Mouse (Mus musculus): ENCODE measurements around the gene Cela1.

Gene Cela1

GRCm38 (mm10) chr15:100670833-100671232, 16.9 kb downstream of the Cela1 start:
- no peak for DNase-seq (ENCODE audit: low read depth, low spot score)

- DNase-seq (ENCODE audit: low read depth, low spot score) = no peak
These were observed 17.7 kb downstream of the Cela1 start for GRCm38 (mm10) chr15:100670004-100670403.

- DNase-seq (ENCODE audit: low read depth, low spot score) = no peak
These were observed 18.4 kb downstream of the Cela1 start, which contains the start of gene Bin2 for GRCm38 (mm10) chr15:100669337-100669736. Bin2 (minus strand) TSS chr15:100669553.

- DNase-seq (ENCODE audit: low read depth, low spot score) = no peak
These were observed 19.7 kb downstream of the Cela1 start for GRCm38 (mm10) chr15:100667871-100668545.

GRCm38 (mm10) chr15:100667420-100667819, 20.3 kb downstream of the Cela1 start:
- no peak for DNase-seq (ENCODE audit: low read depth, low spot score)

- no peak for DNase-seq (ENCODE audit: low read depth, low spot score)
These were observed 20.9 kb downstream of the Cela1 start for GRCm38 (mm10) chr15:100666851-100667250.

- DNase-seq (ENCODE audit: low read depth, low spot score) = peak; percentile 35
These were observed 21.5 kb downstream of the Cela1 start for GRCm38 (mm10) chr15:100666219-100666696.

- DNase-seq (ENCODE audit: low read depth, low spot score) = no peak
These were observed 22.1 kb downstream of the Cela1 start for GRCm38 (mm10) chr15:100665411-100666218.

GRCm38 (mm10) chr15:100664813-100665274, 22.9 kb downstream of the Cela1 start:
- no peak for DNase-seq (ENCODE audit: low read depth, low spot score)

GRCm38 (mm10) chr15:100660805-100661204, 26.9 kb downstream of the Cela1 start:
- no peak for DNase-seq (ENCODE audit: low read depth, low spot score)

GRCm38 (mm10) chr15:100660306-100660705, 27.4 kb downstream of the Cela1 start:
- DNase-seq (ENCODE audit: low read depth, low spot score) = no peak

GRCm38 (mm10) chr15:100655201-100655600, 32.5 kb downstream of the Cela1 start:
- no peak for DNase-seq (ENCODE audit: low read depth, low spot score)

- DNase-seq (ENCODE audit: low read depth, low spot score) = no peak
These were observed 33.5 kb downstream of the Cela1 start for GRCm38 (mm10) chr15:100654271-100654670.

GRCm38 (mm10) chr15:100651610-100652009, 36.1 kb downstream of the Cela1 start:
- no peak for DNase-seq (ENCODE audit: low read depth, low spot score)

GRCm38 (mm10) chr15:100650111-100650510, 37.6 kb downstream of the Cela1 start:
- no peak for DNase-seq (ENCODE audit: low read depth, low spot score)

GRCm38 (mm10) chr15:100646161-100646560, 41.6 kb downstream of the Cela1 start:
- no peak for DNase-seq (ENCODE audit: low read depth, low spot score)

GRCm38 (mm10) chr15:100642451-100642850, 45.3 kb downstream of the Cela1 start:
- DNase-seq (ENCODE audit: low read depth, low spot score) = no peak

- no peak for DNase-seq (ENCODE audit: low read depth, low spot score)
These were observed 46.4 kb downstream of the Cela1 start for GRCm38 (mm10) chr15:100641226-100641810.

- no peak for DNase-seq (ENCODE audit: low read depth, low spot score)
These were observed 47.6 kb downstream of the Cela1 start for GRCm38 (mm10) chr15:100639972-100640750.

GRCm38 (mm10) chr15:100637661-100638060, 50.1 kb downstream of the Cela1 start:
- no peak for DNase-seq (ENCODE audit: low read depth, low spot score)

GRCm38 (mm10) chr15:100636700-100637501, 50.8 kb downstream of the Cela1 start, which contains the start of gene Smagp:
Smagp (minus strand) TSS chr15:100636940.
- DNase-seq (ENCODE audit: low read depth, low spot score) = no peak
